Mouse (Mus musculus) erythroblast, embryonic 14.5 days (primary cell): ENCODE results near the gene Kif22.

Experiments
- GATA1 ChIP-seq: IDR thresholded peaks from 2 replicates; pipeline ENCODE4 v1.6.1; 2012; ENCODE audit warnings: low read length, inconsistent platforms, mixed read lengths
- TAL1 ChIP-seq: IDR thresholded peaks from 3 replicates; pipeline ENCODE4 v1.6.1; 2012; ENCODE audit warnings: low read length, inconsistent platforms, mixed read lengths

GRCm38 (mm10) chr7:127003620-127004019 is 38.7 kb downstream of the Kif22 start:
- no peak for TF ChIP-seq GATA1
- TF ChIP-seq TAL1: no peak
